Mouse (Mus musculus) stomach, embryonic 16.5 days (tissue): Measurements from ENCODE around the gene Ccdc188. TPM values are rescaled to one million over a fixed set of nuclear protein-coding genes. Genes with fewer than 3 reads are reported as not detected.

Experiments
- ATAC-seq: fragments of 200-750 bp; cut with Nextera tagmentation; 2 replicates; pipeline ENCODE4 v1.8.0; 2017; ENCODE audit warnings: moderate number of reproducible peaks, moderate TSS enrichment; ENCODE audit not compliant: insufficient read depth, low FRiP score
- H3K27ac ChIP-seq: fragments of 300-500 bp; sonication (generic); 2 replicates; pipeline ENCODE4 v1.5.1; 2014; ENCODE audit warnings: low read length
- H3K27me3 ChIP-seq: fragments of 300-500 bp; sonication (generic); 2 replicates; pipeline ENCODE4 v1.6.1; 2014; ENCODE audit warnings: low read length, control low read depth, mixed read lengths; ENCODE audit not compliant: control insufficient read depth, insufficient read depth
- H3K36me3 ChIP-seq: fragments of 300-500 bp; sonication (generic); 2 replicates; pipeline ENCODE4 v1.6.1; 2014; ENCODE audit warnings: low read length; ENCODE audit not compliant: control insufficient read depth, insufficient read depth
- H3K4me1 ChIP-seq: fragments of 300-500 bp; sonication (generic); 2 replicates; pipeline ENCODE4 v1.6.1; 2014; ENCODE audit warnings: low read length, control low read depth, mixed read lengths; ENCODE audit not compliant: control insufficient read depth, insufficient read depth
- H3K4me2 ChIP-seq: fragments of 300-500 bp; sonication (generic); 2 replicates; pipeline ENCODE4 v1.6.1; 2014; ENCODE audit warnings: low read depth, low read length, mixed read lengths
- H3K4me3 ChIP-seq: fragments of 300-500 bp; sonication (generic); replicated peaks from 2 replicates; pipeline ENCODE4 v1.5.1; 2014; ENCODE audit warnings: mild to moderate bottlenecking, low read length
- H3K9ac ChIP-seq: fragments of 300-500 bp; sonication (generic); 2 replicates; pipeline ENCODE4 v1.6.1; 2014; ENCODE audit warnings: low read length
- H3K9me3 ChIP-seq: fragments of 300-500 bp; sonication (generic); replicated peaks from 2 replicates; pipeline ENCODE4 v1.6.1; 2016; ENCODE audit warnings: low read length, control low read depth; ENCODE audit not compliant: control insufficient read depth
- WGBS: fragments of 180-500 bp; shearing (Covaris S2); extraction: QIAGEN DNeasy Blood & Tissue Kit; methylation state at CpG from one replicate; pipeline ENCODE4 v1.1.7; 2014; 5-methylcytosine and 5-hydroxymethylcytosine counted together
- polyA plus RNA-seq: library from polyadenylated mRNA; unstranded; fragments of >200 nt; fragmentation: Nextera tagmentation; extraction: Ambion mirVana; gene quantifications from 2 replicates; pipeline ENCODE4 v1.2.1, GENCODE M21; 2015

Gene Ccdc188
- polyA plus RNA-seq, 1 experiment from 2014 or later = not detected

- Histone ChIP-seq H3K27ac (no peak overlapping the region), H3K4me2 (no peak overlapping the region), H3K4me1 (no peaks in the 10 kb centered on the region), H3K36me3 (no peaks in the 10 kb centered on the region), H3K9ac (no peak overlapping the region), H3K9me3 (no peaks in the 10 kb centered on the region), H3K27me3 (no peaks in the 10 kb centered on the region), H3K4me3 (no peak overlapping the region)
- no peak for ATAC-seq
- WGBS = 47% methylated on average over 6 of the region's 6 CpGs
Observed at GRCm38 (mm10) chr16:18213689-18214088, 4.0 kb upstream of the Ccdc188 start.

GRCm38 (mm10) chr16:18214858-18215257 lies 2.8 kb upstream of the Ccdc188 start:
- Histone ChIP-seq H3K9me3 (no peaks in the 10 kb centered on the region), H3K27me3 (no peaks in the 10 kb centered on the region), H3K36me3 (no peaks in the 10 kb centered on the region), H3K27ac (no peak overlapping the region), H3K4me3 (no peak overlapping the region), H3K4me2 (no peak overlapping the region), H3K9ac (0 out of 2 replicates have a peak overlapping the region, but pooled peaks have one; percentile 2), H3K4me1 (peaks cover 3% of the 10 kb centered on the region)
- no peak for ATAC-seq
- 75% methylated on average over 7 of the region's 7 CpGs for WGBS

- Histone ChIP-seq H3K36me3 (no peaks in the 10 kb centered on the region), H3K27me3 (no peaks in the 10 kb centered on the region), H3K4me1 (peaks cover 9% of the 10 kb centered on the region), H3K27ac (no peak overlapping the region), H3K4me3 (no peak overlapping the region), H3K9ac (no peak overlapping the region), H3K4me2 (no peak overlapping the region), H3K9me3 (no peaks in the 10 kb centered on the region)
- WGBS = 70% methylated on average over 9 of the region's 9 CpGs
- ATAC-seq = no peak
Observed at GRCm38 (mm10) chr16:18218580-18218996, 909 bp downstream of the Ccdc188 start.

- 36% methylated on average over 8 of the region's 8 CpGs for WGBS
- Histone ChIP-seq H3K4me3 (no peak overlapping the region), H3K9me3 (no peaks in the 10 kb centered on the region), H3K27me3 (no peaks in the 10 kb centered on the region), H3K36me3 (peaks cover 8% of the 10 kb centered on the region; the same call in 1 of the 2 replicates), H3K9ac (peak overlapping the region; percentile 3; the same call in 1 of the 2 replicates), H3K4me1 (peaks cover 9% of the 10 kb centered on the region), H3K27ac (peak overlapping the region; percentile 30; the same call in 1 of the 2 replicates), H3K4me2 (no peak overlapping the region)
- peak; percentile 75 for ATAC-seq
Observed at GRCm38 (mm10) chr16:18220001-18220400, 2.3 kb downstream of the Ccdc188 start.

GRCm38 (mm10) chr16:18220856-18221542 lies 3.3 kb downstream of the Ccdc188 start:
- no peak overlapping the region for H3K9ac ChIP-seq
- H3K27me3 ChIP-seq = no peaks in the 10 kb centered on the region
- no peak overlapping the region for H3K4me2 ChIP-seq
- H3K27ac ChIP-seq = no peak overlapping the region
- H3K4me3 ChIP-seq = no peak overlapping the region
- whole genome bisulfite sequencing = 85% methylated on average over 6 of the region's 6 CpGs
- peaks cover 9% of the 10 kb centered on the region for H3K4me1 ChIP-seq
- no peaks in the 10 kb centered on the region for H3K9me3 ChIP-seq
- no peak for ATAC-seq
- peaks cover 8% of the 10 kb centered on the region; the same call in 1 of the 2 replicates for H3K36me3 ChIP-seq

GRCm38 (mm10) chr16:18221543-18221898 lies 3.8 kb downstream of the Ccdc188 start:
- 75% methylated on average over 11 of the region's 11 CpGs for WGBS
- no peak overlapping the region for H3K4me3 ChIP-seq
- no peaks in the 10 kb centered on the region for H3K27me3 ChIP-seq

GRCm38 (mm10) chr16:18222188-18222587 lies 4.5 kb downstream of the Ccdc188 start:
- H3K4me3 ChIP-seq = no peak overlapping the region
- peaks cover 9% of the 10 kb centered on the region for H3K4me1 ChIP-seq
- ATAC-seq = no peak
- no peak overlapping the region for H3K27ac ChIP-seq
- no peaks in the 10 kb centered on the region for H3K27me3 ChIP-seq
- H3K9ac ChIP-seq = no peak overlapping the region
- H3K4me2 ChIP-seq = no peak overlapping the region
- 81% methylated on average over 11 of the region's 11 CpGs for WGBS
- peaks cover 13% of the 10 kb centered on the region; the same call in 1 of the 2 replicates for H3K36me3 ChIP-seq
- H3K9me3 ChIP-seq = no peaks in the 10 kb centered on the region

More at GRCm38 (mm10) chr16:18221543-18221898, 3.8 kb downstream of the Ccdc188 start:
- Histone ChIP-seq H3K9ac (no peak overlapping the region), H3K4me2 (no peak overlapping the region), H3K9me3 (no peaks in the 10 kb centered on the region), H3K36me3 (peaks cover 11% of the 10 kb centered on the region; the same call in 1 of the 2 replicates), H3K27ac (no peak overlapping the region), H3K4me1 (peaks cover 9% of the 10 kb centered on the region)
- ATAC-seq = no peak

GRCm38 (mm10) chr16:18227187-18227586 lies 9.5 kb downstream of the Ccdc188 start:
- H3K36me3 ChIP-seq = peaks cover 13% of the 10 kb centered on the region; the same call in 1 of the 2 replicates
- no peak overlapping the region for H3K9ac ChIP-seq
- peaks cover 11% of the 10 kb centered on the region for H3K4me1 ChIP-seq
- WGBS = 93% methylated on average over 13 of the region's 13 CpGs
- H3K4me2 ChIP-seq = no peak overlapping the region
- H3K27ac ChIP-seq = no peak overlapping the region
- H3K4me3 ChIP-seq = no peak overlapping the region
- H3K27me3 ChIP-seq = no peaks in the 10 kb centered on the region
- no peak for ATAC-seq
- no peaks in the 10 kb centered on the region for H3K9me3 ChIP-seq

GRCm38 (mm10) chr16:18227897-18228422 lies 10.3 kb downstream of the Ccdc188 start:
- 92% methylated on average over 20 of the region's 20 CpGs for WGBS
- H3K4me3 ChIP-seq = no peak overlapping the region
- H3K4me1 ChIP-seq = peaks cover 11% of the 10 kb centered on the region
- H3K4me2 ChIP-seq = no peak overlapping the region
- H3K27me3 ChIP-seq = no peaks in the 10 kb centered on the region
- no peak overlapping the region for H3K9ac ChIP-seq
- no peaks in the 10 kb centered on the region for H3K9me3 ChIP-seq
- no peak overlapping the region for H3K27ac ChIP-seq
- ATAC-seq = no peak
- H3K36me3 ChIP-seq = peaks cover 13% of the 10 kb centered on the region; the same call in 1 of the 2 replicates
